ENCODE assay signal across 18 mouse cellular contexts in the genomic region with DNA sequence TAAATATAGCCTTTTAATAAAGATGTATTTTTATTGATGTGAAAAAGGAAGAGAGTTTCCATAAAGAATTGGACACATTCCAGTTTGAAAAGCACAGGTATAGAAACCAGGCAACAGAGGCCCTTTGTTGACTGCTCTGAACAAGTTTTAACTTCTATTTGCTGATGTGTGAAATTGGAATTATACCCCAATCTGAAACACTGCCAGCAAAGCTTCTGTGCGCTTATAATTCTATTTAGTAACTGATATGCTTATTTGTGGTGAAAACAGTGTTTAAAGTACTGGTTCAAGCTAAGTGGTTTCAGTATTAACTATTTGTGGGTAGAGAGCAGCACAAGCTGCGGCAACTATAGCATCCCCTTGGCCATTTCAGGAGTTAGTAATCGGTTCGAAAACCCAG. TPM values are rescaled to one million over a fixed set of nuclear protein-coding genes. Genes with fewer than 3 reads are reported as not detected.
"Had no signal": no experiment of that assay in that cellular context is flagged by ENCODE, and none has a peak within 500 bp of the region (broad histone marks: within the 10 kb centered on the region; RNA-seq: fewer than 3 reads in every experiment).

No protein-coding gene starts in this region.

- H3K9me3 ChIP-seq: midbrain, embryonic 10.5 days; neural tube, embryonic 13.5 days; neural tube, embryonic 15.5 days had no signal

- H3K4me1 ChIP-seq: neural tube, embryonic 13.5 days; neural tube, embryonic 15.5 days had no signal

- H3K36me3 ChIP-seq: midbrain, embryonic 10.5 days; neural tube, embryonic 13.5 days; neural tube, embryonic 15.5 days had no signal

- H3K4me2 ChIP-seq: lung, embryonic 14.5 days; neural tube, embryonic 13.5 days; neural tube, embryonic 15.5 days had no signal

- H3K27ac ChIP-seq: liver, embryonic 14.5 days; midbrain, embryonic 10.5 days; neural tube, embryonic 13.5 days; neural tube, embryonic 15.5 days had no signal

- DNase-seq: lung, adult 18-20 months; lung, embryonic 14.5 days; lung, postnatal 10 days; lung, postnatal 4 days; retina, postnatal 1 day; right cerebral cortex, adult 18-20 months; right cerebral cortex, postnatal 25 days; right cerebral cortex, postnatal 4 days; spleen, adult 18-20 months; thymus, adult 18-20 months; thymus, postnatal 14 days; thymus, postnatal 36 days had no signal

- H3K27me3 ChIP-seq: neural tube, embryonic 13.5 days; neural tube, embryonic 15.5 days had no signal

- H3K4me3 ChIP-seq: midbrain, embryonic 10.5 days; myocyte; neural tube, embryonic 13.5 days; neural tube, embryonic 15.5 days had no signal

- H3K9ac ChIP-seq: liver, embryonic 14.5 days; lung, embryonic 14.5 days; neural tube, embryonic 13.5 days; neural tube, embryonic 15.5 days had no signal

RNA-seq across cellular contexts. Expression of gene Tpbg, which starts 39.6 kb away (rescaled TPM):
- total RNA-seq: megakaryocyte-erythroid progenitor cell, adult 5-6 weeks had no signal
